Comparison of ENCODE assay signal across 1 mouse cellular context in genomic region chr17:8165977-8166376, GRCm38 (mm10).
A peak's percentile ranks its signal among the peaks of the same experiment; 100 is the strongest.
TF ChIP-seq lines count a peak whose summit lies in the region.

No protein-coding gene starts in this region.

TF ChIP-seq in MEL, 35 proteins besides CTCF, POLR2A, EP300 and RAD21:
- TF ChIP-seq SIN3A (IDR thresholded peaks at IDR 0.05; ENCODE audit: low read length) (peak; percentile 41; the same call in 1 of the 2 replicates), BHLHE40 (IDR thresholded peaks at IDR 0.05; ENCODE audit: borderline replicate concordance, low read depth, low read length) (peak; percentile 53; the same call in 1 of the 2 replicates), USF1 (IDR thresholded peaks at IDR 0.05; ENCODE audit: low read depth, low read length) (peak; percentile 58; the same call in 1 of the 2 replicates), USF2 (IDR thresholded peaks at IDR 0.05; ENCODE audit: borderline replicate concordance in 1 of 2, insufficient read depth in 1 of 2, low read depth in 1 of 2, low read length in 2 of 2) (0 out of 4 replicates have a peak, but pooled peaks of 1 of the 2 experiments have one; percentile 12)
TF ChIP-seq in MEL: peak in this region for 4; not testable (repeated sequence) for 31.
